Mouse (Mus musculus) lung, embryonic 15.5 days (tissue): Measurements from ENCODE around the gene Btbd17. TPM values are rescaled to one million over a fixed set of nuclear protein-coding genes. Genes with fewer than 3 reads are reported as not detected.

Experiments used
- ATAC-seq: fragments of 200-750 bp; cut with Nextera tagmentation; 2 replicates; pipeline ENCODE4 v1.8.0; 2017; ENCODE audit warnings: moderate number of reproducible peaks, borderline replicate concordance; ENCODE audit not compliant: low FRiP score, low TSS enrichment; ENCODE audit errors: extremely low read depth
- H3K27ac ChIP-seq: fragments of 300-500 bp; sonication (generic); 2 replicates; pipeline ENCODE4 v1.5.1; 2015; ENCODE audit warnings: moderate library complexity, mild to moderate bottlenecking, inconsistent platforms
- H3K27me3 ChIP-seq: fragments of 300-500 bp; sonication (generic); 2 replicates; pipeline ENCODE4 v1.6.1; 2015; ENCODE audit warnings: inconsistent platforms
- H3K36me3 ChIP-seq: fragments of 300-500 bp; sonication (generic); 2 replicates; pipeline ENCODE4 v1.6.1; 2015; ENCODE audit warnings: inconsistent platforms
- H3K4me1 ChIP-seq: fragments of 300-500 bp; sonication (generic); 2 replicates; pipeline ENCODE4 v1.6.1; 2015; ENCODE audit warnings: inconsistent platforms
- H3K4me2 ChIP-seq: fragments of 300-500 bp; sonication (generic); 2 replicates; pipeline ENCODE4 v1.6.1; 2015; ENCODE audit warnings: inconsistent platforms, mild to moderate bottlenecking, moderate library complexity
- H3K4me3 ChIP-seq: fragments of 300-500 bp; sonication (generic); 2 replicates; pipeline ENCODE4 v1.5.1; 2015; ENCODE audit warnings: mild to moderate bottlenecking, inconsistent platforms
- H3K9ac ChIP-seq: fragments of 300-500 bp; sonication (generic); 2 replicates; pipeline ENCODE4 v1.6.1; 2015; ENCODE audit warnings: inconsistent platforms
- H3K9me3 ChIP-seq: fragments of 300-500 bp; sonication (generic); 2 replicates; pipeline ENCODE4 v1.6.1; 2016; ENCODE audit warnings: inconsistent platforms
- WGBS: fragments of 180-500 bp; shearing (Covaris S2); methylation state at CpG from one replicate; pipeline ENCODE4 v1.1.7; 2015; 5-methylcytosine and 5-hydroxymethylcytosine counted together
- polyA plus RNA-seq: library from polyadenylated mRNA; unstranded; fragments of >200 nt; fragmentation: Nextera tagmentation; extraction: Ambion mirVana; gene quantifications from 2 replicates; pipeline ENCODE4 v1.2.1, GENCODE M21; 2015

Gene Btbd17
- polyA plus RNA-seq, result 0.71 and 1.1 TPM in 2 replicates

DNA sequence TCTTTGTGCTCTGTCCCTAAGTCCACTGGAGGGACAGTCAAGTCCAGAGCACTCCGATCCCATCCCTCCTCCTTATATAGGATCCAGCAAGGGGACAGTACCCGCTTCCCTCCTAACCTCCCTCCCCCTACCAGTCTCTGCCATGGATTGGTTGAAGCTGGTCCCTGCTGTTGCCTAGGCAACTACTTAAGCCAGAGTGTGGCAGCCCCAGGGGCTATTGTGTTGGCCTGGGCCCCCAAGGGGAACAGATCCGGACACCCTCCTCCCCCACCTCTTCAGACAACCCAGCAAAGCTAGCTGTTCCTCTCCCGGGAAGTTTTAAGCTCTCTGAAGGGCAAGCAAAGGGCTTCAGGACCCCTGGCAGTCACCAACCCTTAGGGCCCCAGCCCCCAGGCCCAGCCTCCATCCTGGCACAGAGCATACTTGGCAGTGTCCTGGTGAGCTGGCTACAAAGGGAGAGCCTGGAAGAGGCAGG is at the start of gene Btbd17:
Gene Btbd17 (minus strand): TSS at position 98 of the 475 bp plus-strand sequence.
- WGBS, result 9% methylated on average over 4 of the region's 4 CpGs
- H3K27me3 ChIP-seq, result peaks cover 34% of the 10 kb centered on the region
- H3K4me3 ChIP-seq, result peak within 1 kb of the TSS; percentile 36
- peaks cover 27% of the 10 kb centered on the region for H3K4me1 ChIP-seq
- ATAC-seq, result no peak
- H3K36me3 ChIP-seq, result no peaks in the 10 kb centered on the region
- H3K9ac ChIP-seq, result no peak within 1 kb of the TSS
- peak within 1 kb of the TSS; percentile 67 for H3K4me2 ChIP-seq
- no peaks in the 10 kb centered on the region for H3K9me3 ChIP-seq
- H3K27ac ChIP-seq, result no peak within 1 kb of the TSS

GRCm38 (mm10) chr11:114844464-114845220 is 48.9 kb upstream of the Btbd17 start:
- 74% methylated on average over 7 of the region's 7 CpGs for WGBS
- H3K27ac ChIP-seq, result no peak overlapping the region
- no peaks in the 10 kb centered on the region for H3K9me3 ChIP-seq
- peaks cover 11% of the 10 kb centered on the region for H3K4me1 ChIP-seq
- ATAC-seq, result no peak
- H3K4me2 ChIP-seq, result no peak overlapping the region
- H3K4me3 ChIP-seq, result no peak overlapping the region
- no peaks in the 10 kb centered on the region for H3K36me3 ChIP-seq
- H3K9ac ChIP-seq, result no peak overlapping the region
- H3K27me3 ChIP-seq, result 0 out of 2 replicates have a peak, but pooled peaks cover 2% of the 10 kb centered on the region

DNA sequence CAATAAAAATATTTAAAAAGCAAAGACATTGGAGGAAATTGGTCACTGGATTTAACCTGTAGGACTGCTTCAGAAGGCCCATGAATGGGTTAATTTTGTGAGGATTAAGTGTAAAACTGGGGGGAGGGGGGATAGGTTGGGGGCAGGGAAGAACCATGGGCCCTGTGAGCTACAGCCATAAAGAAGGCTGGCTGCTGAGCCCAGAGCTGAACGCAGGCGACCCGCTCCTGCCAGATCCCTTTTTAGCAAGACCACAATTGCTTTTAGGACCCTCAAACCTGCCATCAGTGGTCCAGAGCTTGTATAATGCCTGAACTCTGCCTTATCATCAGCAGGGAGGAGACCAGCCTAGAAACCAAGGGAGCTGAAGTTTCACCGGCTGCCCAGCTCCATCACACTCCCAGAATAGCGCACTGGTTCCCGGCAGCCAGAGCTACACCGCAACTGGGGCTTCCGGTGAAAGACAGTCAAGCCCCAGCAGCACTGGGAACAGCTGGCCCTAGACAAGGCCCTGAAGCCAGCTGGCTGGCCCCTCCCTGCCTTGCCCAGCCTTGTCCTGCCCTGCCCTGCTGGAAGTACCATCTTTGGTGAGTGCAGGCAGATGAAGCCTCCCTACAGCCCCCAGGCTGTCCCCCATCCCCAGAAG is 48.2 kb upstream of the Btbd17 start:
- no peak overlapping the region for H3K4me3 ChIP-seq
- WGBS, result 7% methylated on average over 8 of the region's 8 CpGs

GRCm38 (mm10) chr11:114833166-114833565 is 37.4 kb upstream of the Btbd17 start:
- ATAC-seq, result no peak
- peaks cover 42% of the 10 kb centered on the region for H3K4me1 ChIP-seq
- H3K27me3 ChIP-seq, result no peaks in the 10 kb centered on the region
- no peak overlapping the region for H3K27ac ChIP-seq
- no peak overlapping the region for H3K4me3 ChIP-seq
- no peak overlapping the region for H3K4me2 ChIP-seq
- WGBS, result 44% methylated on average over 5 of the region's 5 CpGs
- no peak overlapping the region for H3K9ac ChIP-seq
- H3K9me3 ChIP-seq, result no peaks in the 10 kb centered on the region
- H3K36me3 ChIP-seq, result no peaks in the 10 kb centered on the region

More for the DNA sequence above, 48.2 kb upstream of the Btbd17 start:
- Histone ChIP-seq H3K27me3 (no peaks in the 10 kb centered on the region), H3K27ac (no peak overlapping the region), H3K9ac (peak overlapping the region; percentile 17; the same call in 1 of the 2 replicates), H3K9me3 (no peaks in the 10 kb centered on the region), H3K4me1 (peaks cover 8% of the 10 kb centered on the region), H3K36me3 (no peaks in the 10 kb centered on the region), H3K4me2 (no peak overlapping the region)
- ATAC-seq, result no peak; the same call in 1 of the 2 replicates

DNA sequence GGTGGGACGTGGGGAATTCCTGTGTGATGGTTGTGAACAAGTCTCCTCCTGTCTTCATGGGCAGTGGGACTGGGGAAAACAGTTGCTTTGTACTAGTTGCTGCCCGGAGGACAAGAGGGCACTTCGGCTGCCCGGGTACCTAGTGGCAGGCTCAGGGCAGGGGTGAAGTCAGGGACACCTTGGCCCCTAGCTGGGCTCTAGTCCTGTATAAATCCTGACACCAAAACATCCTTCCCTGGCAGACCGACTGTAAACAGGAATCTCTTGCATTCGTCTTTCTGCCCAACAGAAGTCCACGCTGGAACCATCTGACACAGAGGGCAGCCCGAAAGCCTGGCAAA is 34.7 kb upstream of the Btbd17 start:
- H3K36me3 ChIP-seq, result no peaks in the 10 kb centered on the region
- peak overlapping the region; percentile 96 for H3K27ac ChIP-seq
- H3K9me3 ChIP-seq, result no peaks in the 10 kb centered on the region
- peak overlapping the region; percentile 27; the same call in 1 of the 2 replicates for H3K9ac ChIP-seq
- peak; percentile 14; the same call in 1 of the 2 replicates for ATAC-seq
- WGBS, result 14% methylated on average over 8 of the region's 8 CpGs
- peaks cover 49% of the 10 kb centered on the region for H3K4me1 ChIP-seq
- peak overlapping the region; percentile 34 for H3K4me3 ChIP-seq
- H3K27me3 ChIP-seq, result no peaks in the 10 kb centered on the region
- peak overlapping the region; percentile 71 for H3K4me2 ChIP-seq

DNA sequence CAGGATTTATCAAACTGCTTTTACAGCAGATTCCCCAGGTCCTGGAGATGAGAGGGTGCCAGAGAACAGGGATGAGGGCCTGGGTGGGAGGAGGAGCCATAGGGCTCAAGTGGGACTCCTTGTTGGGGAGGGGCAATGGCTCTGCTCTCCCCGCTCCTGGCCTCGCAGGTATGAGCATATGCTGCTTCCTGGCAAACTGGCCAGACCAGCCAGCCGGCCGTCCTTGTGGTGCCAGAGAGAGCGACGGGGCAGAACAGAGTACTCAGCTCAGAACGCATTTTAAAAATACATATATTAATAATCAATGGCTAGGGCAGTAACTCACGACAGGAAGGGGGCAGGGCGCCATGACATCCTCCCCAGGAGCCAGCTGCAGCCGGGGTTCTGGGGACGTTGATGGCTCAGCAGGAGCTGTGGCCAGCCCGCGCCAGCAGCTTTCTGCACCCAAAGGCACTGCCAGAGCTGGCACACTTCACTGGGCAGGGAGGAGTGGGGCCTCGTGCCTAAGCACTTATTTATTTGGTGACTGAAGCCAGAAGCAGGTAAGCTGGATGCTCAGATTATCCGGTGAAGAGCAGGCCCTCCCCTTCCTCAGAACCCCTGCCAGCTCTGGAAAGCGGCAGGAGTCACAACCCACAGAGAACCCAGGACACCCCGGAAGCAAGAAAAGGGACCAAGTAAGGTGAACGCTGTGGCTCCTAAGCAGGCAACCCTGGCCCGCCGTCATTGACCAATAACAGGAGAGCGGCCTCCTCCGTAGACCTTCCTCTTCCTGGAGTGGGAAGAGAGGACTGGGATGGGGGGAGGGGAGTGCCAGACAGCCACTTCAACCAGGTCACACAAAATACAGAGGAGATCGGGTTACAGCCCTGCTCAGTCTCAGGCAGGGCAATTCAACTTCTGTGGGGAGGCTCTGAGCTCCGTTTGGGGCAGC is 34.0 kb upstream of the Btbd17 start:
- Histone ChIP-seq H3K9ac (peak overlapping the region; percentile 27), H3K9me3 (no peaks in the 10 kb centered on the region), H3K36me3 (no peaks in the 10 kb centered on the region), H3K27ac (peak overlapping the region; percentile 96), H3K4me2 (peak overlapping the region; percentile 71), H3K4me1 (peaks cover 49% of the 10 kb centered on the region), H3K27me3 (no peaks in the 10 kb centered on the region), H3K4me3 (peak overlapping the region; percentile 34)
- 5% methylated on average over 24 of the region's 24 CpGs for WGBS
- peak; percentile 90 for ATAC-seq

GRCm38 (mm10) chr11:114826686-114827085 is 30.9 kb upstream of the Btbd17 start:
- 31% methylated on average over 5 of the region's 5 CpGs for WGBS
- ATAC-seq, result no peak

DNA sequence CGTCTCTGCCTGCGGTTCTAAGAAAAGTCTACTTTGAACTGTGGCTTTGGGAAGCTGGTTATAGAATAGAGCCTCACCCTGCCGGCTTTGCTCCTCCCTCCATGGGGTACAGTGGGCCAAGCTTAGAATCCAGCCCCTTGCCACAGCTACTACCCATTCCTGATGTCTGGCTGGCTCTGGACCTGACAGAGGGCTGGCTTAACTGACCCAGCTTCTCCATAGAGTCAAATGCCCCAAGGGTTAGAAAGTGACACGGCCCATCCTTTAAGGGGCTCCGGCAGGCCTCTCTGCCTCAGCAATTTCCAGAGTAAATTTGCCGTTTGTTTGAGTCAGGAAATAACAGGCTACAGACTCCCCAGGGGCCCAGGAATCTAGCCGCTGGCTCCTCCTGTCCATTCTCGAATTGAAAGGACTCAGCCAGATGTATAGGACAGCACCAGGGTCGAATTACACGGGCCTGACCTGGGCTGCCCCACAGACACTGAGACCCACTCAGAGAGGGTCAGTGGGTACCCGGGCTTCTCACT is 27.5 kb upstream of the Btbd17 start:
- Histone ChIP-seq H3K9me3 (no peaks in the 10 kb centered on the region), H3K4me3 (no peak overlapping the region), H3K27me3 (no peaks in the 10 kb centered on the region), H3K4me1 (peaks cover 34% of the 10 kb centered on the region), H3K9ac (no peak overlapping the region), H3K36me3 (no peaks in the 10 kb centered on the region), H3K4me2 (peak overlapping the region; percentile 21; the same call in 1 of the 2 replicates), H3K27ac (peak overlapping the region; percentile 91)
- ATAC-seq, result 0 out of 2 replicates have a peak, but pooled peaks have one; percentile 43
- 12% methylated on average over 11 of the region's 11 CpGs for WGBS

More at GRCm38 (mm10) chr11:114826686-114827085, 30.9 kb upstream of the Btbd17 start:
- no peaks in the 10 kb centered on the region for H3K9me3 ChIP-seq
- H3K4me3 ChIP-seq, result no peak overlapping the region
- no peak overlapping the region for H3K9ac ChIP-seq
- no peak overlapping the region for H3K4me2 ChIP-seq
- H3K4me1 ChIP-seq, result peaks cover 53% of the 10 kb centered on the region
- H3K27me3 ChIP-seq, result no peaks in the 10 kb centered on the region
- H3K27ac ChIP-seq, result 0 out of 2 replicates have a peak overlapping the region, but pooled peaks have one; percentile 41
- H3K36me3 ChIP-seq, result no peaks in the 10 kb centered on the region

- no peaks in the 10 kb centered on the region for H3K36me3 ChIP-seq
- H3K27ac ChIP-seq, result peak overlapping the region; percentile 91
- H3K4me1 ChIP-seq, result peaks cover 32% of the 10 kb centered on the region
- no peaks in the 10 kb centered on the region for H3K9me3 ChIP-seq
- H3K4me2 ChIP-seq, result peak overlapping the region; percentile 21; the same call in 1 of the 2 replicates
- H3K9ac ChIP-seq, result no peak overlapping the region
- 35% methylated on average over 12 of the region's 12 CpGs for WGBS
- H3K4me3 ChIP-seq, result no peak overlapping the region
- H3K27me3 ChIP-seq, result no peaks in the 10 kb centered on the region
- ATAC-seq, result peak; percentile 80
These were observed 27.0 kb upstream of the Btbd17 start for GRCm38 (mm10) chr11:114822727-114823126.

DNA sequence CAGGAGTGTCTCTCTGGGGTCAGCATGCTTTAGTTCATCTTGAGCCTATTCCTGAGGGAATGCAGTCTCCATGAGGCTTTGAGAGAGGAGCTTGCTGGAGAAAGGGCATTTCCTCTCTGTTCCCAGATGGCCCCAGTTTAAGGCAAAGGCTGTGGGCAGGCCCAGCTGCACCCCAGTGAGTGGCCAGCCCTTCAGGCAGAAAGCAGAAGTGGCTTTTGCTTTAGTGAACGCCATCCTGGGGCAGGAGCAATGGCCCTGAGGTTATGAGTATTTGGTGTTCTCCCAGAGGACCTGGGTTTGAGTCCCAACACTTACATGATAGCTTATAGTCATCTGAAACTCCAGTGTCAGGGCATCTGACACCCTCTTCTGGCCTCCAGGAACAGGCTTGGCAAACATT is 25.6 kb upstream of the Btbd17 start:
- no peak for ATAC-seq
- Histone ChIP-seq H3K27me3 (no peaks in the 10 kb centered on the region), H3K4me1 (peaks cover 27% of the 10 kb centered on the region), H3K27ac (peak overlapping the region; percentile 74), H3K9ac (no peak overlapping the region), H3K4me2 (no peak overlapping the region), H3K9me3 (no peaks in the 10 kb centered on the region), H3K4me3 (no peak overlapping the region), H3K36me3 (no peaks in the 10 kb centered on the region)
- WGBS, result 36% methylated on average over 1 of the region's 1 CpGs

DNA sequence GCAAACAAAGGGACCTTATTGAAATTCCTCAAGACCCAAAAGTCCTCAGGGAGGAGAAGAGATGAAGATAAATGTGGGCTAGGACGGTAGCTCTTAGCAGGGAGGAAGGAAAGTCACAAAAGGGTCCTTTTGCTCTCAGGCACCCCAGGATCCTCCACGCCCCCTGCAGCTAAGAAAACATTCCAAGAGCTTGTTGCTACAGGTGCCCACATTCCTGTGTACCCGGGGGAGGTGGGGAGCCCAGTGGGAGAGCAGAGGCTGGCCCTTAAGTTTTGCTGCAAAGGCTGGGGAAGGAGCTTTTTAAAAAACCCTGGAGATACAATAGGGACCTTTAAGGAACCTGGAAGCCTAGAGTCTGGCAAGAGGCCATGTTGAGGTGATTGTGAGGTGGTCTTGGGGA is 24.7 kb upstream of the Btbd17 start:
- ATAC-seq, result peak; percentile 43; the same call in 1 of the 2 replicates
- peak overlapping the region; percentile 74 for H3K27ac ChIP-seq
- WGBS, result 19% methylated on average over 3 of the region's 3 CpGs

More for the DNA sequence above, 24.7 kb upstream of the Btbd17 start:
- Histone ChIP-seq H3K4me3 (no peak overlapping the region), H3K4me1 (peaks cover 27% of the 10 kb centered on the region), H3K27me3 (no peaks in the 10 kb centered on the region), H3K9me3 (no peaks in the 10 kb centered on the region), H3K4me2 (no peak overlapping the region), H3K36me3 (no peaks in the 10 kb centered on the region), H3K9ac (no peak overlapping the region)
